Mouse (Mus musculus): ENCODE data around the gene Ric8b.
A peak's percentile ranks its signal among the peaks of the same experiment; 100 is the strongest.

Gene Ric8b

GRCm38 (mm10) chr10:85007861-85008840, 90.7 kb downstream of the Ric8b start:
- DNase-seq (ENCODE audit: low spot score), result no peak

- DNase-seq (ENCODE audit: low spot score), result no peak
These were observed 93.7 kb downstream of the Ric8b start for GRCm38 (mm10) chr10:85011066-85011465.

GRCm38 (mm10) chr10:85013464-85013863, 96.0 kb downstream of the Ric8b start:
- peak; percentile 7 for DNase-seq (ENCODE audit: low spot score)

GRCm38 (mm10) chr10:85013924-85014428, 96.6 kb downstream of the Ric8b start:
- DNase-seq (ENCODE audit: low spot score), result no peak

GRCm38 (mm10) chr10:85014456-85014976, 97.1 kb downstream of the Ric8b start:
- DNase-seq (ENCODE audit: low spot score), result no peak

GRCm38 (mm10) chr10:85022647-85023312, 105.4 kb downstream of the Ric8b start:
- no peak for DNase-seq (ENCODE audit: low spot score)

- no peak for DNase-seq (ENCODE audit: low spot score)
These were observed 105.9 kb downstream of the Ric8b start for GRCm38 (mm10) chr10:85023313-85023666.

- no peak for DNase-seq (ENCODE audit: low spot score)
These were observed 108.5 kb downstream of the Ric8b start for GRCm38 (mm10) chr10:85025799-85026424.

GRCm38 (mm10) chr10:85027619-85028175, 110.3 kb downstream of the Ric8b start:
- peak; percentile 18 for DNase-seq (ENCODE audit: low spot score)

GRCm38 (mm10) chr10:85035131-85035725, 117.8 kb downstream of the Ric8b start:
- no peak for DNase-seq (ENCODE audit: low spot score)

GRCm38 (mm10) chr10:85038147-85038546, 120.7 kb downstream of the Ric8b start:
- DNase-seq (ENCODE audit: low spot score), result no peak

- DNase-seq (ENCODE audit: low spot score), result no peak
These were observed 121.4 kb downstream of the Ric8b start for GRCm38 (mm10) chr10:85038852-85039251.

GRCm38 (mm10) chr10:85044191-85044711, 126.8 kb downstream of the Ric8b start:
- no peak for DNase-seq (ENCODE audit: low spot score)

- peak; percentile 50 for DNase-seq (ENCODE audit: low spot score)
These were observed 127.6 kb downstream of the Ric8b start for GRCm38 (mm10) chr10:85044732-85045720.

- DNase-seq (ENCODE audit: low spot score), result peak; percentile 42
These were observed 129.2 kb downstream of the Ric8b start for GRCm38 (mm10) chr10:85046585-85046984.

- no peak for DNase-seq (ENCODE audit: low spot score)
These were observed 130.6 kb downstream of the Ric8b start for GRCm38 (mm10) chr10:85048008-85048407.

GRCm38 (mm10) chr10:85050668-85051208, 133.3 kb downstream of the Ric8b start:
- DNase-seq (ENCODE audit: low spot score), result no peak

- no peak for DNase-seq (ENCODE audit: low spot score)
These were observed 135.0 kb downstream of the Ric8b start for GRCm38 (mm10) chr10:85052451-85052850.

GRCm38 (mm10) chr10:85054876-85055275, 137.5 kb downstream of the Ric8b start:
- no peak for DNase-seq (ENCODE audit: low spot score)
